Mouse (Mus musculus): ENCODE measurements around the gene Zfp948. TPM values are rescaled to one million over a fixed set of nuclear protein-coding genes. Genes with fewer than 3 reads are reported as not detected.
"Not testable (repeated sequence)": the region's sequence is repeated elsewhere in the genome, so short reads cannot be mapped to it uniquely, and the experiment has no call there.

Gene Zfp948
- polyA plus RNA-seq, 1 experiment: 0.44 TPM

DNA sequence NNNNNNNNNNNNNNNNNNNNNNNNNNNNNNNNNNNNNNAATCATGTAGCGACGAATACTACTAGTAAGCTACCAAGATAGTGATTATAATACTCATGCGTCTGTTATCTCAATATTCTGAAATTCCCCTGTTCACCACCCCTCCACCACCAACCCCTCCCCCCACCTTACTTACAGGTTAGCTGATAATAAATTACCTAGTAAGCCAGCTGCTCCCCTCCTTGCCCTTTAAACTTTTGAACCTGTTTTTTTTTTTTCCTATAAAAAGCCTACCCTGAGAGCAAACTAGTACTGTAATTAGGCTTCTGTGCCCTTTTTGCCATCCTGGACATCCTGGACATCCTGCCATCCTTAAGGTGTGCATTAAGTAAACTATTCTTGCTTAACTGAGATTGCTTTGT lies 56.8 kb downstream of the Zfp948 start:
- 0% methylated on average over 1 of the region's 3 CpGs for WGBS
- H3K36me3 ChIP-seq (ENCODE audit: control insufficient read depth, insufficient read depth, low read length): no peaks in the 10 kb centered on the region
- H3K27me3 ChIP-seq (ENCODE audit: control insufficient read depth, insufficient read depth, low read length): no peaks in the 10 kb centered on the region
- H3K4me1 ChIP-seq (replicated peaks; ENCODE audit: control insufficient read depth, insufficient read depth, low read length): no peaks in the 10 kb centered on the region
- no peak overlapping the region for H3K4me3 ChIP-seq (ENCODE audit: control insufficient read depth, insufficient read depth, low read length)
- TF ChIP-seq POLR2A (IDR thresholded peaks at IDR 0.05; ENCODE audit: control insufficient read depth, extremely low read depth, insufficient read depth, low read length, poor library complexity) (no peak), CTCF (IDR thresholded peaks at IDR 0.05; ENCODE audit: borderline replicate concordance, control insufficient read depth, extremely low read depth, insufficient read depth, low read length, poor library complexity) (no peak)
- no peak overlapping the region for H3K27ac ChIP-seq (ENCODE audit: control insufficient read depth, insufficient read depth, low read length)
- no peak for DNase-seq

- 78% methylated on average over 4 of the region's 4 CpGs for WGBS
- not testable (repeated sequence) for H3K36me3 ChIP-seq (ENCODE audit: control insufficient read depth, insufficient read depth, low read length)
These were observed 69.0 kb downstream of the Zfp948 start for GRCm38 (mm10) chr17:21635758-21636157.

More at GRCm38 (mm10) chr17:21635758-21636157, 69.0 kb downstream of the Zfp948 start:
- DNase-seq; H3K27ac ChIP-seq (ENCODE audit: control insufficient read depth, insufficient read depth, low read length); H3K27me3 ChIP-seq (ENCODE audit: control insufficient read depth, insufficient read depth, low read length); H3K4me1 ChIP-seq (replicated peaks; ENCODE audit: control insufficient read depth, insufficient read depth, low read length); H3K4me3 ChIP-seq (ENCODE audit: control insufficient read depth, insufficient read depth, low read length): not testable (repeated sequence)

Other genes starting within 250 kb of the Zfp948 start
- gene Zfp677, start 183.3 kb upstream of the Zfp948 start, polyA plus RNA-seq (2012; rRNA removed): 0.43 and 0.57 TPM in 2 replicates
- gene Zfp54, start 143.8 kb upstream of the Zfp948 start, polyA plus RNA-seq (2012; rRNA removed): 1.4 and 2.0 TPM in 2 replicates
- 2.0 and 2.7 TPM in 2 replicates for gene Zfp51, start 116.6 kb upstream of the Zfp948 start, polyA plus RNA-seq (2012; rRNA removed)
- 2.9 and 3.7 TPM in 2 replicates for gene Zfp53, start 78.0 kb upstream of the Zfp948 start, polyA plus RNA-seq (2012; rRNA removed)
- 0.47 and 0.73 TPM in 2 replicates for gene Zfp52, start 31.5 kb upstream of the Zfp948 start, polyA plus RNA-seq (2012; rRNA removed)
- gene Zfp983, start 83.6 kb downstream of the Zfp948 start, polyA plus RNA-seq (2012; rRNA removed): 1.0 and 1.6 TPM in 2 replicates
- not detected in 2 replicates for gene Gm10226, start 124.9 kb downstream of the Zfp948 start, polyA plus RNA-seq (2012; rRNA removed)
- 0.61 and 0.78 TPM in 2 replicates for gene Zfp760, start 140.7 kb downstream of the Zfp948 start, polyA plus RNA-seq (2012; rRNA removed)
- 1.2 and 1.4 TPM in 2 replicates for gene Zfp229, start 163.8 kb downstream of the Zfp948 start, polyA plus RNA-seq (2012; rRNA removed)

All from thymus, adult 2 months (tissue).